Mouse (Mus musculus): ENCODE measurements at regions not wholly inside any gene's neighbourhood (a gene's known extent, or its start where the extent isn't known, plus 50 kb on each side); places are given as distances from the start of the nearest gene placed in this dataset.
"Not testable (repeated sequence)": the region's sequence is repeated elsewhere in the genome, so short reads cannot be mapped to it uniquely, and the experiment has no call there.

DNA sequence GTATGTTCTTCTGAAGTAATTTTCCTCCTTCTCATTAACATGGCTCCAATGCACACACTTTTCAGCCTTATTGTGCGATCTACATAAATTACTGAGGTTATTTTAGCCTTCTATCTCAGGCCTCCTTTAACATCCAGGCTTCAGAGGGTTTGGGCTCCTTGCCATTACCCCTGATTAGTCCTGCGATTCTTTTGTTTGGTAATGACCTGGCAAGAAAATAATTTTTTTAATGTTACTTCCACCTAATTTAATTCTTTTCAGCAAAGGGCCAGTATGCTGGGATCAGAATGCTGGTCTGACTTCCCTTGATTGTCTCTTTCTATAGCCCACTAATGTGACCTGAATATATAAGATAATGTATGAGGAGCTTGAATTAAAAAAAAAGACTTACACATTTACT lies 739.4 kb downstream of the Tbl1xr1 start:
- DNase-seq (ENCODE audit: low spot score in 2 of 2), result peak in 1 of 2 experiments; percentile 4
- intact Hi-C loops (cut with DNase I), result no loop called here

DNA sequence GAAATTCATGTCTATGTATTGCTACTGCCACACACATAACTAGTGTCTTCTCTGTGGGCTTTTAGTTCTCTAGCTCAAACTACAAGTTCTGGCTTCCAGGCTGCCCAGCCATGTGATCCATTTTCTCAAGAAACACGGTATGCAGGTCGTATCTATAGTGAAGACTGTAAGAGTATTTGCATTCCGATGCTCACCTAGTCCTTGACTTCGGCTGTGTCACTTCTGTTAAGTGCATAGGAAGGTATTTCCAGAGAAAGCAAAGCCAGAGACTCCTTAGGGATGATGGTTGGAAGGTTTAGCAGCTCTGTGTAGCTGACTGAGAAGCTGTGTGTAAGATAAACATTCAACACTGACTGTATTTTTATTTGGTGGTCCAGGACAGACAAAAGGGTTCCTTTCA lies 750.0 kb downstream of the Tbl1xr1 start:
- intact Hi-C loops (cut with DNase I), result no loop called here
- DNase-seq (ENCODE audit: low spot score in 2 of 2), result no peak

DNA sequence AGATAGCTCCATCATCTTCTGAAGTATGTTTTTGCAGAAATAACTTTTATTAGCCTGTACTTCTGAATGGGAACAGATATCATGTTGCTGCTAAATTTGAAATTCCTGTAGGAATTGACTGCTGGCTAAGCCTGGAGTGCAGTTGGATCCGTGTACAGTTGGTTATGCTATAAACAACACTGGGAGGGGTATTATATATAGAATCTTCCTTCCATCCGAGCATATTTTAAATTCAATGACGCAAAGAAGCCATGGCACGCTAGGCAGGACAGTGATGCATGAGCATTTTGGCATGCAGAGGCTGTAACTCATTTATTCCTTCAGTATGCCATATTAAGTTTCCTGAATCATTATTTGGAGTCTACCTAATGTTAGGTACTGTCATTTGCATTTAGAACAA lies 762.5 kb downstream of the Tbl1xr1 start:
- intact Hi-C loops (cut with DNase I), result no loop called here
- DNase-seq (ENCODE audit: low spot score in 2 of 2), result peak in 1 of 2 experiments; percentile 58

DNA sequence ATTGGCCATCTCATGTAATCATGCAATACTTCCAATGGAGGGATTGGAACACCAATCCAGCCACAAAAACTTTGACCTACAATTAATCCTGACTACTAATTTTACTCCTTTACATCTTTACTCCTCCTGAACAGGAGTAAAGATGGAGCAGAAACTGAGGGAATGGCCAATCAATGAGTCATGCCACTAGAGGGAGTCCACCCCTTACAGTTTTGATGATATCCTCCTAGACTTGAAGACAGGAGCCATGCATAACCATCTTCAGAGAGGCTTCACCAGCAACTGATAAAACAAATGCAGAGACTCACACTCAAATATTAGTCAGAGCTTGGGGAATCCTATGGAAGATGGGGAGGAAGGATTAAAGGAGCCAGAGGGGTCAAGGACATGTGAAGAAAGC lies 774.0 kb downstream of the Tbl1xr1 start:
- DNase-seq (ENCODE audit: low spot score in 2 of 2), result no peak
- intact Hi-C loops (cut with DNase I), result no loop called here

DNA sequence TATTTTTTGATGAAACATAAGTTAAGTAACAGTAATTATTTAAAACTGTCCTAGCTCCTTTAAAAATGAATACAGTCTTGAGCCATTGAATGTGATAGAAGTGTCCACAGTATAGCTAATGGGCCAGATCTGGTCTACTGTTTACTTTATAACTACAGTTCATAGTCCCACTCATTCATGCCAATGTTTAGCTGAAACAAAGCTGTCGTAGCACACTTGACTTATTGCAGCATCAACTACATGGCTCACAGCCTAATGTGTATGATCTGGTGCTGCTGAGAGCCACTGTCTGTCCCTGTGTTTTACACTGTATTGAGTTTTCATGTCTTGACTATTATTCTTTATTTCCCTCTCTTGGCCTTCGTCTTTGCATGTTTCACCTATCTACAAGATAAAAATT lies 787.1 kb downstream of the Tbl1xr1 start:
- no peak for DNase-seq (ENCODE audit: low spot score in 2 of 2)
- intact Hi-C loops (cut with DNase I), result no loop called here

DNA sequence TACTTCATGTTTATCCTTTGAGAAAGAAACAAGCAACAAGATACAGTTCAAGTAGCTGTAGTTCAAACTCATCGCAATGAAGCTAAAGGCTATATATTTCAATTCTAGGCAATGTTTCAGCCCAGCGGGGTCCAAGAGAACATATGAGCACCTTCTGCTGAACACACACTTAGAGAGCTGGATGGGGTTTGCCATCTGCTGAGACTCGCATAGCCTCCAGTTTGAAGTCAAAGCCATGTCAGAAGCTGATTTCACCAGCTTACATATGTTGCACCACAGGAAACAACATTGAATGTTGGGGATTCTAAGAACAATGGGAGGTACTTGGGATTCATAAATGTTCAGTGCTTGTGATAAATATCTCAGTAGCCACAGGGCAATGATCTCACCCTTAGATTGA lies 801.4 kb downstream of the Tbl1xr1 start:
- DNase-seq (ENCODE audit: low spot score in 2 of 2), result no peak
- intact Hi-C loops (cut with DNase I), result no loop called here

DNA sequence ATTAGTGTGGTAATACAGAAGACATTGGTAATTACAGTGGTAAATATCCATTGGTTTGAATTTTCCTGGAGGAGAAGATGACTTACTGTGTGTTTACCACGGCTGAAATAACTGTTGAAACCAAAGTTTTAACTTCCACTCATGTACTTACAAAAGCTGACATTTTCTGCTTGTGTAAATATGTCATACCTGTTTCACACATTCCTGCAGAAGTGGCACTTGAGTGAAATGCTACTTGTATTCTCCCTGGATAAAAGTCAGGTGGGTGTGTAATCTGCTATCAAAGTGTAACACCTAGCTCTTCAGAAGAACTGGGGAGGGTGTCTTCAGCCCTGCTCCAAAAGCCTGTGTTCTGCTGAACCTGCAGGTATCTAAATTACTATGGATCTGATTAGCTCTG lies 816.3 kb downstream of the Tbl1xr1 start:
- intact Hi-C loops (cut with DNase I), result no loop called here
- no peak for DNase-seq (ENCODE audit: low spot score in 2 of 2)

DNA sequence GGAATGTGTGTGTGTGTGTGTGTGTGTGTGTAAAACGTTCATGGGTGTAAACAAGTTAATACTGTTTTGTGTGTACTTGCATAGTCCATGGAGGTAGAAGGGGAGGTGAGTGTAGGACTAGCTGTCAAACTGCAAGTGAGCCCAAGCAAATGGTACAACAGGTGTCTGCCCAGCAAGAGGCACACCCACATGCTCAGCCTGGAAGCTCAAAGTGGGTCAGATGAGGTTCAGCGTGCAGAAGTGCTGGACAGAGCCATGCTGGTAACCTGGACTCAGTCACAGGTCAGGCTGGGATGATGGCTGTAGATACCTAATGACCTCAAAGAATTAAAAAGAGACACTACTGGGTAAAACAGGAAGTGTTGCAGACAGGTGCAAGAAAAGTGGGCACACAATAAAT lies 821.2 kb downstream of the Tbl1xr1 start:
- no peak for DNase-seq (ENCODE audit: low spot score in 2 of 2)
- intact Hi-C loops (cut with DNase I), result no loop called here

DNA sequence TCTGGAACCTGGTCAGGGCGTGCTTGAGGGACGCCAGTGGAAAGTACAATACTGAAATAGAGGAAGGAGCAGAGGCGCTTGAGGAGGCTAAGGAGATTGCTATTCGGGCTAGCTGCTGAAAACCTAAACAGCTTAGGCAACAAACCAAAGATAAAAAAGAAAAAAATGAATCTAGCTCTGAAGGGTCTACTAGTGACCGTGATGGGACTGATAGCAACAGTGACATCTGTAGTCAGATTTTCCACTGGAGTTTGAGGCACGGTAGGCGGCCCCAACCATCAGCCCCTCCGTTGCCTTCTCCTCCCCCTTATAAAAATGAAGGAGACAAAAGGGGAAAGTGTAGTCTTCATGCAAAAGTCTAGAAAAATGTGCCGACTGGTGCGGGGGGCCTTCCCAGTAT lies 824.5 kb downstream of the Tbl1xr1 start:
- intact Hi-C loops (cut with DNase I), result no loop called here

DNA sequence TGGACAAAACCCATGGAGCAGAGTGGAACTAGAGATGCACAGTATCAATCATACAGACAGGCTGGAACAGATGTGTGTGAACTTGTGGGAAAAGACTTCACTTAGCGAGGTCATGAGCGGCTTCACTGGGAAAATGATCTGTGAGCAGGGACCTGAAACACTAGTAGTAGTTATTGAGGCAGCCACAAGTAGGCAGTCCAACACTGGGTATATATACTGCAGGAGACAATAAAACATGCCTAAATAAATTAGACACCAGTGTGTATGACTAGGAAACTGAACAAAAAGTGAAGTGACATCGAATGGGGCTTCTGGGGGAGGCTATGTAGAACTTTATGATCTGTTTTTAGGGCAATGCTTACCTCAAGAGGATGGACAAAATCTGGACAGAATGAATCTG lies 852.5 kb downstream of the Tbl1xr1 start:
- DNase-seq (ENCODE audit: low spot score in 2 of 2), result no peak
- intact Hi-C loops (cut with DNase I), result no loop called here

More for the DNA sequence above, 824.5 kb downstream of the Tbl1xr1 start:
- no peak for DNase-seq (ENCODE audit: low spot score in 2 of 2)

DNA sequence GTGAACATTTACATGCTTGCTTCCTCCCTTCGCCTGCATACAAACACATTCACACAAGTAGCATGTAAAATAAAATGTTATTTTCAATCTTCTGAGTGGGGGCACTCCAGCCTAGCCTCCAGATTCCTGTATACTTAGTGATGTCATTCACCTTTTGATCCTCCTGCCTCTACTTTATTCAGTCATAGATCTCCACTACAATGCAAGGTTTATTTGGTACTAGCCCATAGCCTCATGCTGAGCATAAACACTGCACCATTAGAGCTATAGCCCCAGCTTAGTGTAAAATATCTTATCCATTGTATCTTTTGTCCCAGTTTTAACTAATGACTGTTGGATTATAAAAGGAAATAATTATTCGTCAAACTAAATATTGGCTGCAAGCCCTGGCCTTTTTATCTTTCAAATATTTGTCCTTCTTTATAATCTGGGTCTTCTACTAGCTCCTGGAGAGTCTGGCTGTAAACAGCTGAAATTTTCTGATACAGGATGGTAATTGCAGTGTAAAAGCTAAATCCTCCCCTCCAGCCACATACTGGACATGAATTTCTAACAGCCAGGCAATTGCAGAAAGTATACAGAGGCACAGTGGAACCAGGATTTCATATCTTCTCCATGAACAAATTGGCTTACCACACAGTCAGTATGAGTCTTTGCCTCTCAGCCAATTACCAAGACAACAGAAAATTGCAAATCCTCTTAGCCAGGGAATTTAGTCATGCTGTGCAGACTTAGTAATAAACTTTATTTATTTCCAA lies 853.5 kb downstream of the Tbl1xr1 start:
- intact Hi-C loops (cut with DNase I), result no loop called here
- DNase-seq (ENCODE audit: low spot score in 2 of 2), result no peak

DNA sequence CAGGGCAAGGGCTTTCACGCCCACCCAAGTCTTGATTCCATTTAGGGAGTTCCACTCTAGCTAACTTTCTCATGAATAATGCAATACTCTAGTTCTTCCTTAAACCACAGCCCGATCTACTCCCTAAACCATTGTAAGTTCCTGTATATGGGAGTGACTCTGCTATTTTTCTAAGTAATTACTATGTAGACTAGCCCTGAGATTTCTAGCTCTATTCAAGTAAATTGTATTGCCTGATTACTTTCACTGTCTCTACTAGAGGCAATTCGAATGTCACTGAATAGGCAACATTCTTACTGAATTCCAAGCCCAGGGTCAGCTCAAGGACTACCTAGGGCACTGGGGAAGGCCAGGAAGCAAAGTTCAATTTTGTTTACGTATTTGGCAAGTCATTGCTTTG lies 869.2 kb downstream of the Tbl1xr1 start:
- intact Hi-C loops (cut with DNase I), result not testable (repeated sequence)

DNA sequence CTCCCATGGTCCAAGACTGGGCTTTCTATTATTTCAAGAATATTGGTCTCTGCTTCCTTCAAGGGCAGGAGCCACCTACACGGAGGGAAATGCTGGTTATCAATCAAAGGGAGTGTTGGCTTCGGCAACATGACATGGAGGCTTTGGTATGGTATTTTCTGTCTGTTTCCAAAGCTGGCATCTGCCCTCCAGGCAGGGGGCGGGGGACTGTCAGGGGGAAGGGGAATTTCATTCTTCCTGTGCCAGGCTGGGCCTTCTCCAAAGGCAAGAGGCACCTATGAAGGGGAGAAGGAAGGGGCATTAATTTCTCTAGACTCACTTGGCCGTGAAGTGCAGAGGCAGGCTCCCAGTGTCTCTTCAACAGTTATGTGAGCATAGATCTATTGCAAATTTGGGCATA lies 870.7 kb downstream of the Tbl1xr1 start:
- intact Hi-C loops (cut with DNase I), result no loop called here
- DNase-seq (ENCODE audit: low spot score in 2 of 2), result no peak

More for the DNA sequence above, 869.2 kb downstream of the Tbl1xr1 start:
- DNase-seq (ENCODE audit: low spot score in 2 of 2), result not testable (repeated sequence)

DNA sequence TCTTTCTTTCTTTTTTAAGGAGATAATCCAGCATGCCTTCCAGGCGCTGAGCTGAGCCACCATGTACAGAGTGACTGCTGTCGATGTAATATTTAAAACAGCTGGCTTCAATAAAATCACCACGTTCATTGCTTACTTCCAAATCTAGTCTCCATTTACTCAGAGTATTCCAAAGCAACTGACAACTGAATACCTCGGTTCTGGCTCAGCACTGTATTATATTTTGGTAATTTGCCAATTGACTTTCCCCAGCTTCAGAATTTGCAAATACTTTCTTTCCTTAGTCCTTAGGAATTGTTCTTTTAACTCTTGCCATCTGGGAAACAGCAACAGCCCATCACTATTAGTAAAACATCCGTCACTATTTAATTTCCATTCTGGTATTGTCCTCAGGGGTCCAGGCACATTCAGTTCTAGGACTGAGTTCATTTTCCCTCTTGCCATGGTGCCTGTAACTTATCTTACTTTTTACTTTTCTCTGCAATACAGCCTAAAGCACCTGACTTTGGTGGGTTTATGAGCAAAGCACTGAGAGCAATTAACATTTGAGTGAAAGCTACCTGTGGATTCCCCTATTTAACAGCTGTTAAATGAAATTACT lies 871.8 kb downstream of the Tbl1xr1 start:
- intact Hi-C loops (cut with DNase I), result no loop called here
- DNase-seq (ENCODE audit: low spot score in 2 of 2), result no peak

DNA sequence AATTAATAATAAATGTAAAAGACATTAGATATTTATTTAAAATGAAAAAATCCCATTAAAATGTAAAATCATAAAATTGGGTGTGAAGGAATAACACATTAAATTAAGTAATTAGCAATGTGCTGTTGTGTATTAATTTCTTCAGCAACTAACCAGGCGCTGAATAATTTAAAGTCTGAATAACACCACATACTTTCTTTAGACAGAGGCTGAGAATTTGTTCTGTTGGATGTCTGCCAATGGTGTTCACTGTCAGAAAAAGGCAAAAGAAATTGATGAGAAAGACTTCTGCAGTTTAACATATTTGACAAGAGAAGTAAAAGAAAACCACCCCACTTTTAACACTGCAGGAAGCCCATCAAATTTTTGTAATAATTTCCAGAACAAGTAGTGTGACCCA lies 881.0 kb downstream of the Tbl1xr1 start:
- intact Hi-C loops (cut with DNase I), result no loop called here

DNA sequence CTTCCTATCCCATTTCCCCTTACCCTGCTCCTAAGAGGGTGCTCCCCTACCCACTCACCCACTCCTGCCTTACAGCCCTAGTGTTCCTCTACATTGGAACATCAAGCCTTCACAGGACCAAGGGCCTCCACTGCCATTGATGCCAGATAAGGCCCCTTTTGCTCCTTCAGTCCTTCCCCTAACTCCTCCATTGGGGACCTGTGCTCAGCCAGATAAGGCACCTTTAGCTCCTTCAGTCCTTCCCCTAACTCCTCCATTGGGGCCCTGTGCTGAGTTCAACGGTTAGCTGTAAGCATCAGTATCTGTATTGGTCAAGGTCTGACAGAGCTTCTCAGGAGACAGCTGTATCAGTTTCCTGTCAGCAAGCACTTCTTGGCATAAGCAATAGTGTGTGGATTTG lies 896.2 kb downstream of the Tbl1xr1 start:
- no peak for DNase-seq (ENCODE audit: low spot score in 2 of 2)
- intact Hi-C loops (cut with DNase I), result no loop called here

More for the DNA sequence above, 881.0 kb downstream of the Tbl1xr1 start:
- no peak for DNase-seq (ENCODE audit: low spot score in 2 of 2)

DNA sequence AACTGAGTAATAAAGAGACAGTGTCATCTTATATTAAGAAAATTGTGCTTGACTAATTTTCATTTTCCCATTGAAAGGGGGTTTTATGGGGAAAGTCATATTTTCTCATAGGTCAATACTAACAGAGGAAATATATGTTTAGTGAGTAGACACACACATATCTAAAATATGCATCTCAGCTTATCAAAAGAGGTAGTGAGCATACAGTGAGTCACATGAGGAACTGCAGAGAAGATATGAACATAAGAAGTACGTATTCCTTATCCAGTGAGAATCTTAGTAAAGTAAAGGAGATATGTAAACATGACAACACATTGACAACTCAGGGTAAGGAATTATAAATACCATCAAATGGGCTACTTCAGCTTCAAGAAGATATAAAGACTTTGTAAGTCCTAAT lies 900.3 kb downstream of the Tbl1xr1 start:
- intact Hi-C loops (cut with DNase I), result no loop called here
- DNase-seq (ENCODE audit: low spot score in 2 of 2), result no peak

DNA sequence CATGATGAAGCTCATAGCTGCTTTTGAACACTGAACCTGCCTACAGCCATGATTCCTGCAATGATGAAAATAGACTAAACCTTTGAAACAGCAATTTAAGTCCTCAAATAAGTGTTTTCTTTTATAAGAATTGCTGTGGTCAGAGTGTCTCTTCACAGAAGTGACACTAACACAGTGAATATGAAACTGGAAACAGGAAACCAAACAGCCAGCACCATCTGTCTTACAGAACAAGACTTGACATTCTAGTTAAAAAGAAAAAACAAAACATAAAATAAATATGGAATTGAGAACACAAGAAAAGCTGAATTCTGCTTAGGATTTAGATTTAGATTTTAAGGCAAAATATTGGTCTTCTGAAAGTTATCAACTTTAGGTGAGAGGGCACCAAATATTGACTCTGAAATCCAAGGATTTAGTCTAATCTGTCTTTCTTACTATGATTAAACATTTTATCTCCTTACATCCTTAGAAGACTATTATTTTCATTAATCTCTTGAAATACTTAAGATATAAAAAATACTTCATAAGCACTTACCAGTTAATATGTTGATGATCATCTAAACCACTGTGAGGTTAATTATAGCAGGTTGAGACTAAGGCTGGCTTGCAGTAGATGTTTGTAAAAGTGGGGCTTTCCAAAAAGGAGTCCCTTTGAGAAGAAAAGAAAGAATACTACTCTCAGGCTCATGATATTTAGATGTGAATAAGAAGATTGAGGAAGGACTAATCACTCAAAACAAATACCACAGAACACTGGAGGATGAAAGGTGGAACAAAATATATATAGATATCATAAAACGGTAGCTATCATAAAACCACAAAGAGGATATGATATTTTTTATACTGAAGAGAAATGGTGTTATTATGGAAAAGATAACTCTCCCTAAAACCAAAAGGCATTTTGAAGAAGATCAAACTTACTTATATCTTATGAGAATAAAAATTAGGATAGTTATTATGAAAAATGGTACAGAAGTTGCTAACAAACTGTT lies 903.7 kb downstream of the Tbl1xr1 start:
- peak in 1 of 2 experiments; percentile 3 for DNase-seq (ENCODE audit: low spot score in 2 of 2)

DNA sequence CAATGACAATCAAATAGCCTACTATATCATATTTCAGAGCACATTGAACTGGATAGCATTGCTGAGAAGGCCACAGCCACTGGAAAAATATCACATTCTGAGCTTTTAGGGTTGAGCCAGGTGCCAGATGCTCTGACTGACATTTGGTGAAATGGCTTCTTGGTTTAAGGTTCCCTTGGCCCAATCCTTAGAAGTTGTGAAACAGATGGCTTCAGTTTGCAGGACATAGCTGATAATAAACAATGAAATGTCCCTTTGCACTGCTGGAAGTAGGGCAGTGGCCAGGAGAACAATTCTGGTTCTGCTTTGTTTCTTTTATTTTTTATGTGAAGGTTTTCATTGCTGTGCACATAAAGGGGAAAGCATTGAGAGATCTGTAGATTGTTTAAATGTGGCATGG lies 906.0 kb downstream of the Tbl1xr1 start:
- no peak for DNase-seq (ENCODE audit: low spot score in 2 of 2)
- intact Hi-C loops (cut with DNase I), result no loop called here

More for the DNA sequence above, 903.7 kb downstream of the Tbl1xr1 start:
- intact Hi-C loops (cut with DNase I), result no loop called here

DNA sequence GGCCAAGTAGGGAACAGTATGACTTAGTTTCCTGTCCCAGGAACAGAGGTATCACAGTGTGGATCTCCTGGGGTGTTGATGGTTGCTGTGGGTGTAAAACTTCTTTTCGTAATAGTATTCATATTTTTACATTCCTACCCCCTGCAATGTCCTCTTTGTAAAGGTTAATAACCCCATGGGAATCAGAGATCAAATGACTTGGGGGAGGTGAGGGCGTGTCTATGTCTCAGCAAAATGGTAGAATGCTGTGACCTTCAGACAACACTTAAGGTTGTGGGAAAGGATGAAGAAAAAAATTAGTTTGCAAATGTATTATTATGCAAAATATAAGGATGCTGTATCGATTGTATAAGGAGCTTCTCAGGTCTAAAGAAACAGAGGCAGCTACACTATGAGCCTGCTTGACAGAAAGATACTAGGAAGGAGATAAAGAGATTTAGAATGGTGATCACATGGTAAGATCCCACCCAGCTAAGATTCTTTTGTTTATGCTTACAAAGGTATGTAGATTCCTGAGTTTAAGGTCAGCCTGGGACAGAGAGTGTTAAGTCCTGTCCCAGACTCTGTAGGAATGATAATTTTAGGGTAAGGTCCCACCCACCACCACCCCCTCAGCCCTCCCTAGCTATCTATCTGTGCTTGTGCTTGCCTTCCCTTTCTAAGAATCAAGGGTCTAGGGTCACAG lies 913.8 kb downstream of the Tbl1xr1 start:
- intact Hi-C loops (cut with DNase I), result no loop called here
- no peak for DNase-seq (ENCODE audit: low spot score in 2 of 2)
